Mouse (Mus musculus) intestine, postnatal 0 days (tissue): ENCODE measurements around the gene Mef2d. TPM values are rescaled to one million over a fixed set of nuclear protein-coding genes. Genes with fewer than 3 reads are reported as not detected.
A peak's percentile ranks its signal among the peaks of the same experiment; 100 is the strongest.
"Not testable (repeated sequence)": the region's sequence is repeated elsewhere in the genome, so short reads cannot be mapped to it uniquely, and the experiment has no call there.

ENCODE experiments used
- ATAC-seq: fragments of 200-750 bp; cut with Nextera tagmentation; 2 replicates; pipeline ENCODE4 v1.8.0; 2017; ENCODE audit warnings: mild to moderate bottlenecking, moderate TSS enrichment, moderate library complexity
- H3K27ac ChIP-seq: fragments of 300-500 bp; sonication (generic); 2 replicates; pipeline ENCODE4 v1.5.1; 2014; ENCODE audit warnings: mild to moderate bottlenecking, low read depth, low read length, moderate library complexity
- H3K27me3 ChIP-seq: fragments of 300-500 bp; sonication (generic); replicated peaks from 2 replicates; pipeline ENCODE4 v1.6.1; 2014; ENCODE audit warnings: low read length, mixed read lengths; ENCODE audit not compliant: control insufficient read depth, insufficient read depth
- H3K36me3 ChIP-seq: fragments of 300-500 bp; sonication (generic); 2 replicates; pipeline ENCODE4 v1.6.1; 2014; ENCODE audit warnings: mild to moderate bottlenecking, moderate library complexity; ENCODE audit not compliant: control insufficient read depth, insufficient read depth
- H3K4me1 ChIP-seq: fragments of 300-500 bp; sonication (generic); replicated peaks from 2 replicates; pipeline ENCODE4 v1.6.1; 2014; ENCODE audit warnings: antibody characterized with exemption, low read length, mixed read lengths; ENCODE audit not compliant: control insufficient read depth, insufficient read depth
- H3K4me2 ChIP-seq: fragments of 300-500 bp; sonication (generic); replicated peaks from 2 replicates; pipeline ENCODE4 v1.6.1; 2014; ENCODE audit warnings: low read depth, mild to moderate bottlenecking, moderate library complexity
- H3K4me3 ChIP-seq: fragments of 300-500 bp; sonication (generic); 2 replicates; pipeline ENCODE4 v1.5.1; 2014; ENCODE audit warnings: low read depth, low read length
- H3K9ac ChIP-seq: fragments of 300-500 bp; sonication (generic); 2 replicates; pipeline ENCODE4 v1.6.1; 2014; ENCODE audit warnings: mild to moderate bottlenecking, low read depth, low read length
- H3K9me3 ChIP-seq: fragments of 300-500 bp; sonication (generic); 2 replicates; pipeline ENCODE4 v1.6.1; 2016; ENCODE audit warnings: mixed run types; ENCODE audit not compliant: control insufficient read depth
- CTCF ChIP-seq: sonication (generic); IDR thresholded peaks from 2 replicates; pipeline ENCODE4 v1.5.1; 2016; ENCODE audit warnings: low read depth, mild to moderate bottlenecking, control low read depth, antibody characterized with exemption, moderate library complexity
- WGBS: fragments of 180-500 bp; shearing (Covaris S2); extraction: QIAGEN DNeasy Blood & Tissue Kit; methylation state at CpG from one replicate; pipeline ENCODE4 v1.1.7; 2014; 5-methylcytosine and 5-hydroxymethylcytosine counted together
- polyA plus RNA-seq: library from polyadenylated mRNA; unstranded; fragments of >200 nt; fragmentation: Nextera tagmentation; extraction: Ambion mirVana; gene quantifications from 2 replicates; pipeline ENCODE4 v1.2.1, GENCODE M21; 2015

Mef2d gene
- polyA plus RNA-seq, 1 experiment from 2014 or later, result 16.2 TPM

GRCm38 (mm10) chr3:88177562-88178345, 35.6 kb downstream of the Mef2d start:
- no peaks in the 10 kb centered on the region; the same call in 1 of the 2 replicates for H3K4me1 ChIP-seq
- H3K36me3 ChIP-seq, result peaks cover 12% of the 10 kb centered on the region
- peak overlapping the region; percentile 54 for H3K4me3 ChIP-seq
- no peaks in the 10 kb centered on the region for H3K27me3 ChIP-seq
- TF ChIP-seq CTCF, result peak; percentile 14; the same call in 1 of the 2 replicates
- H3K9ac ChIP-seq, result peak overlapping the region; percentile 73
- peak; percentile 99 for ATAC-seq
- peak overlapping the region; percentile 66 for H3K4me2 ChIP-seq
- H3K27ac ChIP-seq, result peak overlapping the region; percentile 98
- no peaks in the 10 kb centered on the region for H3K9me3 ChIP-seq
- WGBS, result under 1% methylated on average over 49 of the region's 49 CpGs

- H3K4me2 ChIP-seq, result peak overlapping the region; percentile 66
- not testable (repeated sequence) for ATAC-seq, H3K9me3 ChIP-seq, H3K4me1 ChIP-seq, H3K9ac ChIP-seq, H3K27me3 ChIP-seq
- H3K27ac ChIP-seq, result peak overlapping the region; percentile 98
- peaks cover 10% of the 10 kb centered on the region for H3K36me3 ChIP-seq
- peak overlapping the region; percentile 54 for H3K4me3 ChIP-seq
- WGBS, result 24% methylated on average over 11 of the region's 11 CpGs
These were observed 36.2 kb downstream of the Mef2d start for GRCm38 (mm10) chr3:88178346-88178733.

- WGBS, result 89% methylated on average over 4 of the region's 4 CpGs
- peaks cover 4% of the 10 kb centered on the region; the same call in 1 of the 2 replicates for H3K36me3 ChIP-seq
- H3K9ac ChIP-seq, result no peak overlapping the region
- H3K4me1 ChIP-seq, result no peaks in the 10 kb centered on the region; the same call in 1 of the 2 replicates
- H3K4me2 ChIP-seq, result no peak overlapping the region
- H3K4me3 ChIP-seq, result no peak overlapping the region
- no peak for TF ChIP-seq CTCF
- ATAC-seq, result no peak
- H3K27me3 ChIP-seq, result no peaks in the 10 kb centered on the region
- H3K9me3 ChIP-seq, result no peaks in the 10 kb centered on the region
- H3K27ac ChIP-seq, result no peak overlapping the region
These were observed 36.8 kb downstream of the Mef2d start for GRCm38 (mm10) chr3:88178986-88179385.

- Histone ChIP-seq H3K27me3 (no peaks in the 10 kb centered on the region), H3K4me2 (no peak overlapping the region), H3K4me1 (no peaks in the 10 kb centered on the region; the same call in 1 of the 2 replicates), H3K9me3 (no peaks in the 10 kb centered on the region), H3K4me3 (no peak overlapping the region), H3K27ac (no peak overlapping the region), H3K36me3 (no peaks in the 10 kb centered on the region), H3K9ac (no peak overlapping the region)
- 74% methylated on average over 4 of the region's 4 CpGs for WGBS
- no peak for TF ChIP-seq CTCF
- ATAC-seq, result no peak
These were observed 39.2 kb downstream of the Mef2d start for GRCm38 (mm10) chr3:88181374-88181773.

- H3K9ac ChIP-seq, result no peak overlapping the region
- peak; percentile 36; the same call in 1 of the 2 replicates for TF ChIP-seq CTCF
- no peaks in the 10 kb centered on the region for H3K27me3 ChIP-seq
- H3K4me1 ChIP-seq, result no peaks in the 10 kb centered on the region
- no peak for ATAC-seq
- H3K36me3 ChIP-seq, result no peaks in the 10 kb centered on the region
- H3K9me3 ChIP-seq, result no peaks in the 10 kb centered on the region
- WGBS, result 72% methylated on average over 3 of the region's 3 CpGs
- no peak overlapping the region for H3K4me3 ChIP-seq
- H3K4me2 ChIP-seq, result no peak overlapping the region
- H3K27ac ChIP-seq, result no peak overlapping the region
These were observed 44.3 kb downstream of the Mef2d start for GRCm38 (mm10) chr3:88186424-88186823.

GRCm38 (mm10) chr3:88191146-88191545, 49.0 kb downstream of the Mef2d start:
- no peaks in the 10 kb centered on the region for H3K9me3 ChIP-seq
- no peaks in the 10 kb centered on the region for H3K4me1 ChIP-seq
- H3K4me2 ChIP-seq, result no peak overlapping the region
- H3K4me3 ChIP-seq, result no peak overlapping the region
- H3K27me3 ChIP-seq, result peaks cover 34% of the 10 kb centered on the region
- no peak overlapping the region for H3K27ac ChIP-seq
- H3K36me3 ChIP-seq, result no peaks in the 10 kb centered on the region
- ATAC-seq, result no peak
- WGBS, result 16% methylated on average over 3 of the region's 3 CpGs
- no peak overlapping the region for H3K9ac ChIP-seq
- peak; percentile 38 for TF ChIP-seq CTCF
